Mouse (Mus musculus) urinary bladder, adult 2 months (tissue): ENCODE measurements around the gene Gm266. TPM values are rescaled to one million over a fixed set of nuclear protein-coding genes. Genes with fewer than 3 reads are reported as not detected.
A peak's percentile ranks its signal among the peaks of the same experiment; 100 is the strongest.

ENCODE experiments used
- DNase-seq: peaks from one replicate; pipeline ENCODE4 v3.0.0; 2022; ENCODE audit warnings: low spot score
- polyA plus RNA-seq: library from polyadenylated mRNA; depleted of rRNA; stranded (reverse); fragments of >200 nt; gene quantifications from 2 replicates; pipeline ENCODE4 v1.2.3, GENCODE M21; 2012

The Gm266 gene
- polyA plus RNA-seq, 1 experiment = 6.7 TPM

DNA sequence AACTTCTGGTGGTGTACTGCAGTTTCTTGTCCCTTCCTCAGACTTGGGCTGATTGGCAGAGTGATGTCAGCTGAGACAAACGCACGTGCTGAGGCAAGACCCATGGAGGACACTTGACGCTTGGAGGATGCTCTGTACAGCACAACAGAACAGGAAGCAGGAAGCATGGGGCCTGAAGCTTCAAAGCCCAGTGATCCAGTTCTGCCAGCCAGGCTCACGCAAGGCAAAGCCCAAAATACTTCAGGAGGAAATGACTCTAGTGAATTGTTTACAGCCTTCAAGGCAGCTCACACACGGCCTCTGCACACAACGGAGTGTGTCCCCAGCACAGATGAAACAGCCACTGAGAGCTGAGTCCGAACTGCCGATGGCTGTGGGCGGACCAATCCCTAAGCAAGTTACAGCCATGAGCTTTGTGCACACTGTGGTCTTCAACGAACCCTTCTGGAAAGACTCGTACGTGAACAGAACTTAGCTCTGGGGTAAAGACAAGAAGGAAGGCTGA lies 17.5 kb upstream of the Gm266 start:
- DNase-seq = no peak

DNA sequence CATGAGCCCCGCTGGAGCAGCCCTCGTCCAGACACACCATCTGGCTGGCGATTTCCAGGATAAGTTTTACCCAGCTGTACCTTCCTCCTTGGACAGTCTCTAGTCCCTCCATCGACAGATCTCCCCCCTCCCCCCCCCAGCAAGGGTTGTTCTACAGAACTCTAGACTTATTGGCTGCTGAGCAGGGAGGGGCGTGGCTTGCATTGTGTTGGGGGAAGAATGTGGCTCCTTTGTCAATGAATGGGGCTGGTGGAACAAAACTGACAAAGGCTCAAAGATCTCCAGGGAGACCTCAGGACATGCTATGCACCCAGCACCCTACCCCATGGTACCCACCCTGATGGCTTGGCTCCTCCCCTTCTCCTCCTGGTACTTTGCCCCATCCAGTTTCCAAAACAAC lies 15.1 kb upstream of the Gm266 start:
- no peak for DNase-seq

DNA sequence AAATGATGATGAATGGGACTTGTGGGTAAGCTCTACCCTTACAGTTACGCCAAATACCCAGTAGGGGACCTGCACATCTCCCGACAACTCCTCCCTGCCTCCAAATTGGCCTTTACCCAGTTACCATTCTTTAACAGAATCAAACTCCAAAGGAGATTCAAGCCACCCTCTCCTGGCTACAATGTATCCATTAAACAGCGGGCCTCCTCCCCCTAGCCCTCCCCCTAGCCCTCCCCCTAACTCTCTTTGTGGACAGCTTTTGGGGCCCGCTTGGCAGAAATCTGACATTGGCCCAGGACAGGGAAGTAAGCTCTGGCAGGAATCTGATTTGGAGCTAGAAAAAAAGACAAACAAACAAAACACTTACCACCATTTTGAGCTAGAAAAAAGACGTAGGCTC lies 14.0 kb upstream of the Gm266 start:
- no peak for DNase-seq

DNA sequence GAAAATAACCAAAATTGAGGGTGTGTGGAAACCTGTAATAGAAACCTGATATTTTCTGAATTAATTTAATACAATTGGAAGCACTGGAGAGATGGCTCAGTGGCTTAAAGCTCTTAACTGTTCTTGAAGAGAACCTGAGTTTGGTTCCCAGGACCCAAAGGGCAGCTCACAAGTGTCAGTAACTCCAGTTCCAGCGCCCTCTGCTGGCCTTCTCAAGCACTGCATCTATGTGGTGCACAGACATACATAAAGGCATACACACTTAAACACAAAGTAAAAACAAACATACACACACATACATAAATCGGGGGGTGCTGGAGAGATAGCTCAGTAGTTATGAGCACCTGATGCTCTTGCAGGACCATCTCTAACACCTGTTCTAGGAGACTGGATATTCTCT lies 11.5 kb upstream of the Gm266 start:
- no peak for DNase-seq

DNA sequence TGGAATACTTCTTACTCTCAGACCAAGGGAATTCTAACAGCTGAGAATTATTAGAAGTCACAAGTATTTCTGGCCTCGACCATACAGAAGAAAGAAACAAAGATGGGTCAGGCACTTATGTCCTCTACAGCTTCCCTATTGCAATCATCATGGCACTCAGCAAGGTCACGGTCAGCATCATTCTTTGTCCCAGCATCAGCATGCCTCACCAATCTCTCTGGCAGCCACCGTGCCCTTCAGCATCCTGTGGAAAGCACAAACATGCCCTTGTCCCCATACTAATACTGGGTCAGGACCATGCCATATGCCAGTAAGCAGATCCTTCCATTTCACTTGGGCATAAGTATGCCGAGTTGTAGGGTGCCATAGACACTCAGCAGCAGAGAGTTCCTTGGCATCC lies 9.3 kb upstream of the Gm266 start:
- no peak for DNase-seq

DNA sequence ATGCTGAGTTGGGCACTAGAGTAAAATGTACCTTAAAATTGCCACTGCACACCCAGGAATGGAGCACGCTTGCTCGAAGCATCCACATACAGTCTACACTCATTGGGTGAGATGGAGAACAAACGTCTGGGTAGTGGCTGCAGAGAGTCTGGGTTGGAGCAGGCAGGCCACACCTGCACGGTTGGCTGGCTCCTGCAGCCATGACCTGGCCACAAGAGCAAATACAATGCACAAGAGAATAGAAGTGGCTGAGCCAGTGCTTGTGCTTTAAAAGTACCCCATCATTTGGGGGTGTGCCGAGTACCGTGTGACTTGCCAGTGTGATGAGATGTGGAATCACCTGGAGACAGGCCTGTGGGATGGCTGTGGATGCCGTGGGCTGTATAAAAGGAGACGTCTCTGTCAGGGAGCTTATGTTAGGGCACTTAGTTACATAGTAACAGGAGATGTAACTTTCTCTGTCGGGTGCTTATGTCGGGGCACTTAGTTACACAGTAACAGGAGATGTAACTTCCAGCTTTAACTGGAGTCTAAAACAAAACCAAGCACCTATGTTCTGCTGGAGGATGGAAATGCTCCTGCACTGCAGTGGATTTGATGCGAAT lies 3.7 kb upstream of the Gm266 start:
- no peak for DNase-seq

DNA sequence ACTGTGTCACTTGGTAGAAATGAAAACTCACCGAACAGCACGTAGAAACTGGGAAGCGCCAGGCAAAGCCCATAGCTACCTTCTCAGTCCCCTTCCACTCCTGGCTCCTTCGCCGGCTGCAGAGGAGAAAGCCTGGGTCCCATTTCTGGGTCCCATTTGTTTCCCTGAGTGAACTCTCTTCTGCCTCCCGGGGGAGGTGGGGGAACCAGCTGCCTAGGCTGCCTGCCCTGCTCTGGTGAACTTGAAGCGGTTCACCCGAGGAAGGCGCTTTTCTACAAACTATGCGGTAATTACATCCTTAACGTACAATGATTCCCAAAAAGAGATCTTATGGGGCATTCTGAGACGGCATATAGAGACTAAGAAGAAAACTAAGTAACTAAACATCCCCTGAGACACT lies 832 bp upstream of the Gm266 start:
- no peak for DNase-seq

DNA sequence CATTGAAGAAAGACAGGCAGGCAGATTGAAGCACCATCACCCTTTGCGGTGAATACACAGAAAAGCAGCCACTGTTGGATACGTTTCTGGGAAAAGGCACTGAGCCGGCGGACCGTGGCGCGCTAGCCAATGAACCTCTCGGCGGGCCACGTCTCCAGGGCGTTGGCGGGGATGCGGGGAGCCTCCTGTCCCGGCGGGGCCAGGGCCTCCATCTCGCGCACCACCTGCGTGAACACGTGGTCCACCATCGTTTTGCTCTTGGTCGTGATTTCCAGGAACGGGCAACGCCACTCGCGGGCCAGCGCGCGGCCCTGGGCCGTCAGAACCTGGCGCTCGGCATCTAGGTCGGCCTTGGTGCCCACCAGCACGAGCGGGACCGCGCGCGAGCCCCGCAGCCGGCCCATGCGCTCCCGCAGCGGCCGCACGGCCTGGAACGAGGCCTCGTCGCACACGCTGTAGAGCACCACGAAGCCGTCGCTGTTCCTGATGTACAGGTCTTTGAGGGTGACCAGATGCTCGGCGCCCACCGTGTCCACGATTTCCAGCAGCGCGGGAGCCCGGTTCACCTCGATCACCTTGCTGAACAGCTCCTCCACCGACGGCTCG lies 474 bp downstream of the Gm266 start:
- DNase-seq = no peak

DNA sequence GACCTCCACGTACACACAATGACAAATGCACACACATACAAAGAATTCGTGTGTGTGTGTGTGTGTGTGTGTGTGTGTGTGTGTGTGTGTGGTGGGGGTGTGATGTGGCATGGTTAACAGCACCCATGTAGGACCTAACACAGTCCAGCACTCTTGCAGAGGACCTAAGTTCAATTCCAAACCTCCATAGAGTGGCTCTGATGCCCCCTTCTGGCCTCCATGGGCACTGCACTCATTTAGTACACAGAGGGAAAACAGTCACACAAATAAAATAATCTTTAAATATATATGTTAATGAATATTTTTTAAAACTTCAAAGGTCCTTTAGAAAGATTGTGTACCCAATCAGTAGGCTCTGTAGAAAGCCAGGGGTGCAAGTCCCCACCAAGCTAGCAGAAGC lies 5.7 kb downstream of the Gm266 start:
- DNase-seq = no peak

DNA sequence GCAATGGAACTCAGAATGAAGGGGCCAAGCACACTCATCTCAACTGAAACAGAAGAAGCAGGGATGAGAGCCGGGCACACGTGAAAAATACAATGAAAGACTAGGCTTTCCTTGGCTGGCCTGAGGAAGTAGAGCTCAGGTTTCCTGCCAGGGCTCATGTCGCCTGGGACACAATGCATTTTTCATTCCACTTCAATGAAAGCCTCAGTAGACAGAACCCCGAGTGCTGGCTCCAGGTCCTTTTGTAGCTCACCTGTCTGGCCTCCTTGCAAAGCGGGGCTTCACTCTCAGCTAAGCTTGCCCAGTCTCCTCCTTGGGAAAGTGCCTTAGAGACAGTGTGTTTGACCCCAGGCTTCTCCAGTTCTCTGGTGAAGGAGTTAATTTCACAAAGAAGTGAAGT lies 6.7 kb downstream of the Gm266 start:
- DNase-seq = no peak

DNA sequence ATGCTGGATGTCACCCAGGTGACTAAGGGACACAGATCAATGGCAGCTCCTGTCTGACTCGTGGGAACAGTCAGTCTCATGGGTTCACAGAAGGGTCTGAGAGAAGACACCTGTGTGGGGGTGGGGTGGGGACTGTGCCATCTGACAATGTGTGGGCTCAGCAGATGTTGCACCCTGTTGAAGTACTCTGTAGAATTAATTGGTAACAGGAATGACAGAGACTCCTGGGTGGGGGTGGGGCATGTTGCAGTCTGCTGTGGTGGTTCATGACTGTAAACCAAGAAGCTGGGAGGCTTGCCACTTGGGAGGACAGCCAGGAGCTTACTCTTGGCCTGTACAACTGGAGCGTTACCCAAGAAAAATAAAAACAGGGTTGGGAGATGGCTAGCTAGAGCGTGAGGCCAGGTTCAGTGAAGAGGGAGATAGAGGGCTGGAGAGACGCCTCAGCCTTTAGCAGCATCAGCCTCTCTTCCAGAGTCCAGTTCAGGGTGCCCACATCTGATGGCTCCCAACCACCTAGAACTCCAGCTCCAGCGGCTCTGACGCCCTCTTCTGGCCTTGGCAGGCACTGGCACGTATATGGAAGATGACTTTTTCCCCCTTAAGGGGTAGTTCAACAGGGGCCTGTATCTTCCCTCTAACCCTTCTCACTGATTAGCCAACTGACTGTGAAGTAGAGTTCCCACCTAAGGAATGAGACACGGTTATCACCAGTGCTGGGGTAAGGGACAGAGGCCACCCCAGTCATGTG lies 10.6 kb downstream of the Gm266 start:
- no peak for DNase-seq

DNA sequence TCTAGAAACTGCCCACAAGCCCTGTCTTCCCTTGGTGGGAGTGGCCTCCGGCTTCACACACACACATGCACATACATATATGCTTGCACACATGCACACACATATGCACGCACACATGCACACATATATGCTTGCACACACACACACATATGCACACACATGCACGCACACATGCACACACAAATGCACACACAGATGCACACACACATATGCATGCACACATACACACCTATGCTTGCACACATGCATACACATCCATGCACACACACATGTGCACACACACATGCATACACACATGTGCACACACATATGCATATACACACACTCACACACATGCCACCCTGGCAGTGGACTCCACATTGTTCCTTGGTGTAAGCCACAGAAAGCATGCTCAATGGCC lies 11.2 kb downstream of the Gm266 start:
- DNase-seq = no peak

DNA sequence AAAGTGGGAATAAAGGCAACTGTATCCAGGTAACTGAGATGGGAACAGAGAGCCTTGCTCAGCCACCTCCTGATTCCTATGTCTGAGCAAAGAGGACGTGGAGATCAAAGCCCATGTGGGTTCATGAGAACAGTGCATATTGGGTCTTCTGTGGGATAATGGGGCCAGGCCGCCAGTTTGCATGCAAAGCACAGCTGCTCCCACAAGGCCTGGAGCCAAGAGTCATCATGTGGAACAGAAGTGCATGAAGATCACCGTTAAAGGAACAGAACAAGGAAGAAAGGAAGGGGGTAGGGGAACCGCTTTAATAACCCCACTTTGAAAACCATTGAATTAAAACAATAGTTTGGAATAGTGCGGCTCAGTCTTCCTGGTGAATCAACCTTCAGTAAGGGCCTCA lies 12.7 kb downstream of the Gm266 start:
- no peak for DNase-seq

DNA sequence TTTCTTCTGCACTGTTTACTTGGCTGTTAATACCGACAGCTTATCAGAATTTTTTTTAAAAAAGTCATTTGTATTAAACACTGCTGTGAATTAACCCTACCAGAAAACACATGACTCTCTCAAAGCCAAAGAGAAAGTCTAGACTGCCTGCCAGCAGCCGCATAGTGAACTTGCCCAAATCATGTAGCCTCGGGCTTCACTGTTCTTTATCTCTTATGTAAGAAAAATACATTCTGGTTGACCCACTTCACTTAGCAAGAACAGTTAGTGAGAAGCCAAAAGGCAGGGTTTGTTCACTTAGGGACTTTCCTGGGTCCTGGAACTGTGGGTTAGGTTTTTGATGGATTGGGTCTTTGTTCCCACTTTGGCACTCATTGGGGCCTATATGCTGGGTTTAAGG lies 13.9 kb downstream of the Gm266 start:
- no peak for DNase-seq

DNA sequence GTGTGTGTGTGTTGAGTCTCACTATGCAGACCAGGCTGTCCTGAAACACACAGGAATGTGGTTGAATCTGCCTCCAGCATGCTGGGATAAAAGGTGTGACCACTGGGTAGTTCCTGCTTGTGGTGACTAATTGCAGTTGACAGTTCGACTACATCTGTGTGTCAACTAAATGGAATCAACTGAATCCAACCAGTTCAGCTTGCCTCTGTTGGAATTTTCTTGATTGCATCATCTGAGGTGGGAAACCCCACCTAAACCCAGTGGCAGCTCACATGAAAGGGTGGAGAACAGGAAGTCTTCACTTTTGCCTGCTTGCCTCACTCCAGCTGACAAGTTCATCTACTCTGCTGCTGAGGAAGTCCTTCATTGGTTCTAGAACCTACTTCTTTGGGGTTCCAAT lies 14.5 kb downstream of the Gm266 start:
- no peak for DNase-seq

DNA sequence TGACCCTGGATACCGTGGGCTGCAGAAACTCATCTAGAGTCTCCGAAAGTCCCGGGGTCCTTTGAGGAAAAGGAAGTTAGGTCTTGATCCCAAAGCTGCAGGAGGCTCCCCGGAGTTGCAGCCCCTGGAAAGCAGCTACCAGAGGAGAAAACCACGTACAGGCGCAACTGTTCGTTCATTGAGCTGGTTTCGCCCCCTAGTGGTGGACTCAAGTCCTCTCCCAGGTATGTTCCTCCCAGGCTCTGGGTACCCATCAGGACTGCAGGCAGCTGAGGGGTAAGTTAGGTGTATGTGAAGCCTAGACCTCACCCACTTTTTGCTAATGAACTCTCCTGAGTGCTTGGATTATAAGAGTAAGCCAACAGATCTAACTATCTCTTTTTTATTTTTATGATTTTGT lies 16.1 kb downstream of the Gm266 start:
- DNase-seq = peak; percentile 41

DNA sequence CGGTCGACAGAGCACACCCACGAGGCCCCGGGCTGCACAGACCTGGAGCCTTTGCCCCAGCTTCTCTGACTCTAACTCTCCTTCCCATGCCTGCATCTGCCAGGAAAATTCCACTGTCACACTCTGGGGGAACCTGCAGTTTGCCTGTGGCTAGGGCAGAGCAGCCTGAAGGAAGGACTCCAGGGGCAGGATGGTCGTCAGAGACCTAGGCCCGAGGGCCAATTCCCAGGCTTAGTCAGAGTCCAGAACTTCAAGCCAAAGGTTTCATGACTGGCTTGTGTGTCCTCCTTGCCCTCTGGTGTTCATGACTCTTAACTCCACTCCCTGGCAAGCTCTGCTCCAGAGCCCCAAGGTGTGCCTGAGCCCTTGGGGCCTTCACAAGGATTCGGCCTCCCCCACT lies 17.4 kb downstream of the Gm266 start:
- DNase-seq = no peak

DNA sequence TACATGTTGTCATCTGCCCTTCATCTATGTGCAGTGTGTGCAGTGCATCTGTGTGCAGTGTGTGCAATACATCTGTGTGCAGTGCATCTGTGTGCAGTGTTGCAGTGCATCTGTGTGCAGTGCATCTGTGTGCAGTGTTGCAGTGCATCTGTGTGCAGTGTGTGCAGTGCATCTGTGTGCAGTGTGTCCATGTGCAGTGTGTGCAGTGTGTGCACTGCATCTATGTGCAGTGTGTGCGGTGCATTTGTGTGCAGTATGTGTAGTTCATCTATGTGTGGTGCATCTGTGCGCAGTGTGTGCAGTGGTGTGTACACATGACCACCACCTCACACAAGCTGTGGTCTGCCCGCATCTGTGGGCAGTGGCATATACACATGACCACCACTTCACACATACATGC lies 19.3 kb downstream of the Gm266 start:
- DNase-seq = no peak

DNA sequence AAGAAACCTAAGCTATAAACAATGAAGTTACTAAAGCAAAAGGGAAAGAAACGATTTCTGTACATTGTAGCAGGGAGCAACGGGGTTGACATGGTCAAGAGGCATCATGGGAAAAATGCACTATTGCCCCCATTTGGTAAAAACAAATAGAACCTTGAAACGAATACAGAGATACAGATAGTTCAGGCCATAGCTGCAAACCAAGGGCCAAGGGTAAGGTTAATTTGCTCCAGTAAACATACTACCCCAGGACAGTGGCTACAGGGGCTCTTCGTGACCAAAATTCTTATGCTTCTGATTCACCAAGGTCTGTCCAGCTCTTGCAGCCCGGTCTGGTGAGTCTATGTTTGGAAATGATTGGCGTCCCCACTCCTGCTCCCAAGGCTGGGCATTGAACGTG lies 22.1 kb downstream of the Gm266 start:
- DNase-seq = no peak

DNA sequence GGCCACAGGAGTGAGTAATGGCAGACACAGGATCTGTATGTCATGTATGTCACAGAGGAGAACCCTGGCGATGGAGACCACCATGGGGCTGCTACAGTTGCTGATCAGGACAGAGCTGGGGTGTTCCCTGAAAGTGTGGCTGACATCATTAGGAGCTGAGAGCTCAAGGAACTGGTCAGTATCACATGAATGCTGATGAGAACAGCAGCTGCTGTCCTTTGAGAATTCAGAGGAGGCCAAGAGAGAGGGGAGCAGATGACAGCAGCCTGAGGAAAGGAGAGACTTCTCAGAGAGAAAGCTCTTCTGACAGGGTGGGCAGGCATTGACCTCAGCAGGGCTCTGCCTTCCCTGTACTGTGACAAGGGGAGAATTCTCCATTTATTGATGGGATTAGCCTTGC lies 27.9 kb downstream of the Gm266 start:
- DNase-seq = no peak

DNA sequence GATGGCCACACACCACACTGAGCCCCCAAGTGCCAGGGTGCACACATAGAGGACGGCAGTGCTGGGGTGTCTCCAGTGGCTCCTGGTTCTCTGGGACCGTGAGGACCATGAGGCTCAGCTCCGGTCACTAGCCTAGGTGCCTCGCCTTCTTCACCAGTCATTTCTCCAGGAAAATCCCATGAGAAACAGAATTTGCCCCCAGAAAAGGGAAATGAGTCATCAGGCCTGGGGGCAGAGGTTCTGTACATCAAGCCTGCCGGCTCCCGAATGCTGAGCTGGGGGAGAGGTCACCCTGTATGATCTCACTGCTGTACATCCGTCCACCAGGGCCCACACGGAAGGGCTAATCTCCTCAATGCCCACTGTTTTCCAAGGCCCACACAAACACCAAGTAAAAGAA lies 29.8 kb downstream of the Gm266 start:
- DNase-seq = no peak

DNA sequence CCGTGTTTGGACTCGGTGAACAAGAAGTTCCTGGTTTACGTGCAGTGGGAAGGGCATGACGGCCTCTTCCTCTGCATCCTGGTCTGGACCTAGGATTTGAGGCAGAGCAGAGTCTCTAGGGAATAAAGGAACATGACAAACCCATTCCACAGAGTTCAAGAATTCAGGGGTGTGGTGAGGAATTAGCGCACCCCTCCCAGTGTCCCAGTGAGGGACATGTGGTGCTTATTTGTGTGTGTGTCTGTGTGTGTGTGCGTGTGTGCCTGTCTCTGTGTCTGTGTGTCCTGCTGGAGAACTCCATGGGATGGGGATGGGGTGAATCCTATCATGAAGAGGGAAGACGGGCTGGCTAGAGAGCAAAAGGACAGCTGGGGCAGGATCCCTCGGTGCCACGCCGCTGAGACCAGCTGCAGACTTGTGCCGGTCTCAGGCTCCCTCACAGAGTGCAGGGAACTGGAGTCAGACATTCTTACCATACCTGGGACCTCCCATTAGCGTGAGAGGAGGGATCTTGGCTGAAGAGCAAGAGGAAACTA lies 30.2 kb downstream of the Gm266 start:
- no peak for DNase-seq
